Comparison of ENCODE assay signal across 21 mouse cellular contexts in the genomic region with DNA sequence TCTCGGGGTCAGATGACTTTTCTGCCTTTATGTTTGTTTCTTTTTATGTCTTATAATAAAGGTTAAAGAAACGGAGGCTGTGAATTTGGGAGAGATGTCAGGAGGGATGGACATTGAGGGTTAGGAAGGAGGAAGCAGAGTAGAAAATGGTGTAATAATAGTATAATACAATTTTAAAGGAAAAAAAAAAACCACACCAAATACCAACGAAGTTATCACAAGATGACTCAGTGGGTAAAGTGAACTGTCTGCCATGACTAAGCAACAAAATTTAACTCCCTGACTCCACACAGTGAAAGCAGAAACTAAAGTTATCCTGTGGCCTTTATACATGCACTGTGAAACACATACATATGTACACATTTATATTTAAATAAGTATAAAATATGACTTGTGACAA. TPM values are rescaled to one million over a fixed set of nuclear protein-coding genes. Genes with fewer than 3 reads are reported as not detected.
DNase-seq lines count a peak whose midpoint lies in the region; ATAC-seq and TF ChIP-seq lines count a peak whose summit lies in the region.
"Not testable (repeated sequence)": the region's sequence is repeated elsewhere in the genome, so short reads cannot be mapped to it uniquely, and the experiment has no call there.
"Had no signal": no experiment of that assay in that cellular context is flagged by ENCODE, and none has a peak within 500 bp of the region (broad histone marks: within the 10 kb centered on the region; RNA-seq: fewer than 3 reads in every experiment).

No protein-coding gene starts in this region.

- TF ChIP-seq POLR2A in myocyte (IDR thresholded peaks at IDR 0.05; ENCODE audit: insufficient read length, low read depth), result not testable (repeated sequence)

- peak overlapping the region; percentile 36 for H3K4me2 ChIP-seq in myocyte (ENCODE audit: low read depth)

- ATAC-seq in G1E (ENCODE audit: extremely low read depth, insufficient number of reproducible peaks, low FRiP score, poor library complexity, severe bottlenecking), result peak; percentile 22; the same call in 1 of the 2 replicates
- ATAC-seq in common myeloid progenitor, adult 5-6 weeks (replicated peaks; ENCODE audit: low read depth, poor library complexity, severe bottlenecking), result 0 out of 2 replicates have a peak, but pooled peaks have one; percentile 8
- 0 out of 2 replicates have a peak, but pooled peaks have one; percentile 44 for ATAC-seq in frontal cortex, adult (ENCODE audit: low TSS enrichment)

- not testable (repeated sequence) for H3K36me3 ChIP-seq in G1E (replicated peaks); myocyte (ENCODE audit: control insufficient read depth, insufficient read depth)

- DNase-seq in 3T3-L1 (ENCODE audit: low read depth, low spot score) (peak; percentile 38), MEL-GATA-1-ER (ENCODE audit: extremely low read depth, low read depth) (peak; percentile 26)
- not testable (repeated sequence) for DNase-seq in G1E (ENCODE audit: low spot score)

- not testable (repeated sequence) for H3K79me2 ChIP-seq in myocyte (ENCODE audit: control insufficient read depth, insufficient read depth)

- H3K9me3 ChIP-seq in G1E (replicated peaks), result not testable (repeated sequence)

- H3K27me3 ChIP-seq in G1E (ENCODE audit: insufficient read depth, low read length); myocyte (ENCODE audit: control insufficient read depth, insufficient read depth, insufficient read length): not testable (repeated sequence)

- H3K4me3 ChIP-seq in G1E (ENCODE audit: low read depth, low read length); myocyte: not testable (repeated sequence)

- not testable (repeated sequence) for H3ac ChIP-seq in myocyte (ENCODE audit: control insufficient read depth, insufficient read length)

- not testable (repeated sequence) for H3K4me1 ChIP-seq in G1E (ENCODE audit: insufficient read depth, low read depth, low read length)

- TF ChIP-seq CTCF in G1E (IDR thresholded peaks at IDR 0.05; ENCODE audit: low read depth, low read length), result not testable (repeated sequence)

RNA-seq across cellular contexts. Expression of a gene that starts 14.0 kb away (rescaled TPM):
- not detected in 2 replicates for total RNA-seq in G1E (2014; fragmentation: Nextera tagmentation)
- not detected in 2 replicates for total RNA-seq in G1E (2017)
- polyA plus RNA-seq in G1E (2012), result not detected in 2 replicates
- total RNA-seq in common myeloid progenitor, adult 5-6 weeks (2017), result not detected in 2 replicates
- polyA plus RNA-seq in myocyte (2012; fragmentation: generic; extraction: Trizol), result 0.07 TPM
- total RNA-seq: adrenal gland, adult 2 months; adrenal gland, postnatal 10 days; adrenal gland, postnatal 25 days; adrenal gland, postnatal 4 days; CH12.LX; forebrain, postnatal 0 days had no signal
- polyA plus RNA-seq: adrenal gland, adult 2 months; CD4-positive, CD25-positive, alpha-beta regulatory T cell, adult 4 months; cerebellum, adult 2 months; embryonic facial prominence, embryonic 11.5 days; embryonic facial prominence, embryonic 13.5 days; forebrain, embryonic 11.5 days; forebrain, embryonic 13.5 days; forebrain, embryonic 15.5 days; forebrain, postnatal 0 days; frontal cortex, adult 2 months had no signal

RNA-seq across cellular contexts. Expression of a gene that starts 18.8 kb away (rescaled TPM):
- total RNA-seq in G1E (2014; fragmentation: Nextera tagmentation) (not detected in 2 replicates), G1E (2017) (not detected in 2 replicates)
- polyA plus RNA-seq in G1E (2012) (not detected in 2 replicates), myocyte (2012; fragmentation: generic; extraction: Trizol) (0.18 TPM)
- not detected in 2 replicates for total RNA-seq in common myeloid progenitor, adult 5-6 weeks (2017)
- total RNA-seq: adrenal gland, adult 2 months; adrenal gland, postnatal 10 days; adrenal gland, postnatal 25 days; CH12.LX; forebrain, postnatal 0 days had no signal
- polyA plus RNA-seq: adrenal gland, adult 2 months; CD4-positive, CD25-positive, alpha-beta regulatory T cell, adult 4 months; cerebellum, adult 2 months; embryonic facial prominence, embryonic 11.5 days; embryonic facial prominence, embryonic 13.5 days; forebrain, embryonic 11.5 days; forebrain, embryonic 13.5 days; forebrain, embryonic 15.5 days; forebrain, postnatal 0 days; frontal cortex, adult 2 months had no signal

RNA-seq across cellular contexts. Expression of a gene that starts 40.5 kb away (rescaled TPM):
- total RNA-seq in G1E (2014; fragmentation: Nextera tagmentation) (not detected in 2 replicates), G1E (2017) (not detected in 2 replicates)
- polyA plus RNA-seq in G1E (2012) (not detected in 2 replicates), myocyte (2012; fragmentation: generic; extraction: Trizol) (0.61 TPM)
- total RNA-seq in common myeloid progenitor, adult 5-6 weeks (2017), result not detected in 2 replicates
- total RNA-seq: CH12.LX; forebrain, postnatal 0 days had no signal
- polyA plus RNA-seq: adrenal gland, adult 2 months; CD4-positive, CD25-positive, alpha-beta regulatory T cell, adult 4 months; cerebellum, adult 2 months; embryonic facial prominence, embryonic 11.5 days; forebrain, embryonic 11.5 days; forebrain, embryonic 13.5 days; forebrain, embryonic 15.5 days; forebrain, postnatal 0 days; frontal cortex, adult 2 months had no signal

RNA-seq across cellular contexts. Expression of a gene that starts 43.7 kb away (rescaled TPM):
- total RNA-seq in G1E (2014; fragmentation: Nextera tagmentation) (not detected in 2 replicates), G1E (2017) (0.11 TPM in 1 of 2 replicates, not detected in the other)
- polyA plus RNA-seq in G1E (2012) (not detected in 2 replicates), myocyte (2012; fragmentation: generic; extraction: Trizol) (not detected)
- total RNA-seq in common myeloid progenitor, adult 5-6 weeks (2017), result not detected in 2 replicates
- total RNA-seq: adrenal gland, adult 2 months; adrenal gland, postnatal 10 days; adrenal gland, postnatal 25 days; adrenal gland, postnatal 4 days; CH12.LX; forebrain, postnatal 0 days had no signal
- polyA plus RNA-seq: adrenal gland, adult 2 months; CD4-positive, CD25-positive, alpha-beta regulatory T cell, adult 4 months; cerebellum, adult 2 months; embryonic facial prominence, embryonic 11.5 days; embryonic facial prominence, embryonic 13.5 days; embryonic facial prominence, embryonic 15.5 days; forebrain, embryonic 11.5 days; forebrain, embryonic 13.5 days; forebrain, embryonic 15.5 days; forebrain, postnatal 0 days; frontal cortex, adult 2 months had no signal

RNA-seq across cellular contexts. Expression of a gene that starts 56.4 kb away (rescaled TPM):
- not detected in 2 replicates for total RNA-seq in G1E (2014; fragmentation: Nextera tagmentation)
- not detected in 2 replicates for total RNA-seq in G1E (2017)
- polyA plus RNA-seq in G1E (2012), result 0.04 TPM in 1 of 2 replicates, not detected in the other
- total RNA-seq in common myeloid progenitor, adult 5-6 weeks (2017), result not detected in 2 replicates
- not detected for polyA plus RNA-seq in myocyte (2012; fragmentation: generic; extraction: Trizol)
- total RNA-seq: adrenal gland, adult 2 months; adrenal gland, postnatal 10 days; adrenal gland, postnatal 25 days; adrenal gland, postnatal 4 days; CH12.LX; forebrain, postnatal 0 days had no signal
- polyA plus RNA-seq: adrenal gland, adult 2 months; CD4-positive, CD25-positive, alpha-beta regulatory T cell, adult 4 months; cerebellum, adult 2 months; embryonic facial prominence, embryonic 11.5 days; embryonic facial prominence, embryonic 13.5 days; embryonic facial prominence, embryonic 15.5 days; forebrain, embryonic 11.5 days; forebrain, embryonic 13.5 days; forebrain, embryonic 15.5 days; forebrain, postnatal 0 days; frontal cortex, adult 2 months had no signal
